Mouse (Mus musculus) brain, embryonic 14.5 days (tissue): ENCODE measurements around the gene Ccni.

ENCODE experiments used
- CTCF ChIP-seq: fragments of 200-500 bp; IDR thresholded peaks from 2 replicates; pipeline ENCODE4 v1.5.1; 2012; ENCODE audit warnings: inconsistent platforms, mild to moderate bottlenecking, moderate library complexity, borderline replicate concordance; ENCODE audit not compliant: insufficient read depth, insufficient read length; ENCODE audit errors: extremely low read depth
- POLR2A ChIP-seq: fragments of 200-500 bp; IDR thresholded peaks from 2 replicates; pipeline ENCODE4 v1.6.1; 2012; ENCODE audit warnings: mild to moderate bottlenecking, inconsistent platforms, borderline replicate concordance; ENCODE audit not compliant: poor library complexity, insufficient read depth, insufficient read length, severe bottlenecking; ENCODE audit errors: extremely low read depth

DNA sequence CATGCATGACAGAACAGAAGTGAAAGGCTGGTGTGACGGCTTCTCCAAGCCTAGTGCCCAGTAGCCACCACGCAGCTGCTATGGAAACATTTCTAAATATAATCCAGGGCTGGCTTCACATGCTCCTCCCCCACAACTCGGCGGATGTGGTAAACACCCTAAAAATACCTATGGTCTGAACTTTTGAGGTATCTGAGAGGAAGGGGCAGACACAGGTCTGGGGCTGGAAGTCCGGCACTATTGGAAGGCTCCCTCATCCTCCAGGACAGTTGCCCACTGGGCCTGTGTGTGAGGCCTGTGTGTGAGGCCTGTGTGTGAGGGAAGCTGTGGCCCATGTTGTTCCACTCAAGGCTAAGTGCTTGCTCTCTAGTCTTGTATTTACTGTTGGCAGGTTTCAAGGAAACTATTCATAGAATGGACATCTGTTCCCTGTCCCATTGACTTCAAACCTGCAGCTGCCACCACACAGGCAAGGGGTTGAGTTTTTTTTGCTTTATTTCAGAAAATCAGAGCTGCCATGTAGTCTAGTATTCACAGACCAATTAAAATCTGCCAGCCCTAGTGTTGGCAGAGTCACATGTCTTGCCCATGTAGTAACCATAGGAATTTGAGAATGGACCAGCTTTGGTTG, 69.2 kb downstream of the Ccni start:
- TF ChIP-seq POLR2A (no peak), CTCF (no peak)
